9 mouse cellular contexts compared by ENCODE assay signal in genomic region chr8:109155489-109155888, GRCm38 (mm10).
A peak's percentile ranks its signal among the peaks of the same experiment; 100 is the strongest.
DNase-seq lines count a peak whose midpoint lies in the region; ATAC-seq and TF ChIP-seq lines count a peak whose summit lies in the region.
"Had no signal": no experiment of that assay in that cellular context is flagged by ENCODE, and none has a peak within 500 bp of the region (broad histone marks: within the 10 kb centered on the region; RNA-seq: fewer than 3 reads in every experiment).

No protein-coding gene starts in this region.

- no peaks in the 10 kb centered on the region for H3K4me1 ChIP-seq in heart, embryonic 11.5 days (ENCODE audit: control insufficient read depth, insufficient read depth, low read length)
- H3K4me1 ChIP-seq in intestine, postnatal 0 days (replicated peaks; ENCODE audit: control insufficient read depth, insufficient read depth, low read length): no peaks in the 10 kb centered on the region
- H3K4me1 ChIP-seq: hindbrain, embryonic 15.5 days had no signal

- 66% methylated on average over 11 of the region's 11 CpGs for WGBS in heart, embryonic 11.5 days (ENCODE audit: insufficient replicate concordance)
- 65% methylated on average over 11 of the region's 11 CpGs for WGBS in intestine, postnatal 0 days

- no peak overlapping the region for H3K9ac ChIP-seq in heart, embryonic 11.5 days (ENCODE audit: low read depth, low read length)
- H3K9ac ChIP-seq in intestine, postnatal 0 days (ENCODE audit: low read depth, low read length): no peak overlapping the region
- H3K9ac ChIP-seq: hindbrain, embryonic 15.5 days had no signal

- no peaks in the 10 kb centered on the region for H3K9me3 ChIP-seq in heart, embryonic 11.5 days (replicated peaks; ENCODE audit: control insufficient read depth, low read length)
- 0 out of 2 replicates have a peak, but pooled peaks cover 4% of the 10 kb centered on the region for H3K9me3 ChIP-seq in intestine, postnatal 0 days (ENCODE audit: control insufficient read depth)
- H3K9me3 ChIP-seq: hindbrain, embryonic 15.5 days had no signal

- ATAC-seq in heart, embryonic 11.5 days (replicated peaks; ENCODE audit: insufficient number of reproducible peaks, low FRiP score, low TSS enrichment): no peak
- ATAC-seq in granulocyte monocyte progenitor cell, adult 5-6 weeks (replicated peaks; ENCODE audit: poor library complexity, severe bottlenecking): no peak
- no peak for ATAC-seq in intestine, postnatal 0 days

- H3K27me3 ChIP-seq in heart, embryonic 11.5 days (ENCODE audit: control insufficient read depth, insufficient read depth, low read length): no peaks in the 10 kb centered on the region
- H3K27me3 ChIP-seq in intestine, postnatal 0 days (replicated peaks; ENCODE audit: control insufficient read depth, insufficient read depth, low read length): no peaks in the 10 kb centered on the region
- H3K27me3 ChIP-seq: hindbrain, embryonic 15.5 days had no signal

- no peak overlapping the region for H3K4me3 ChIP-seq in heart, embryonic 11.5 days (ENCODE audit: low read depth, low read length)
- peak overlapping the region; percentile 45 for H3K4me3 ChIP-seq in gastrocnemius, adult 2 months
- no peak overlapping the region for H3K4me3 ChIP-seq in intestine, postnatal 0 days (ENCODE audit: low read depth, low read length)
- H3K4me3 ChIP-seq: hindbrain, embryonic 15.5 days had no signal

- intact Hi-C loops in gastrocnemius, adult 2 months (cut with DNase I): no loop called here

- peak; percentile 68 to 72 for DNase-seq in heart, adult 18-20 months
- DNase-seq in NIH3T3 (ENCODE audit: low read depth): peak; percentile 97
- peak; percentile 85 for DNase-seq in gastrocnemius, adult 2 months
- DNase-seq in kidney, postnatal 4 days: peak; percentile 20 to 36
- no peak for DNase-seq in left cerebral cortex, adult 18-20 months (ENCODE audit: low spot score in 2 of 2)

- no peaks in the 10 kb centered on the region for H3K36me3 ChIP-seq in heart, embryonic 11.5 days (ENCODE audit: control insufficient read depth, insufficient read depth, low read length)
- no peaks in the 10 kb centered on the region for H3K36me3 ChIP-seq in intestine, postnatal 0 days (ENCODE audit: control insufficient read depth, insufficient read depth)

- no peak overlapping the region for H3K4me2 ChIP-seq in heart, embryonic 11.5 days
- no peak overlapping the region for H3K4me2 ChIP-seq in intestine, postnatal 0 days (replicated peaks; ENCODE audit: low read depth)
- H3K4me2 ChIP-seq: hindbrain, embryonic 15.5 days had no signal

- no peak for TF ChIP-seq CTCF in gastrocnemius, adult 2 months (IDR thresholded peaks at IDR 0.05)
- no peak for TF ChIP-seq CTCF in intestine, postnatal 0 days (IDR thresholded peaks at IDR 0.05; ENCODE audit: low read depth)

- H3K27ac ChIP-seq in heart, embryonic 11.5 days (ENCODE audit: low read depth, low read length): no peak overlapping the region
- peak overlapping the region; percentile 79 for H3K27ac ChIP-seq in gastrocnemius, adult 2 months
- no peak overlapping the region for H3K27ac ChIP-seq in intestine, postnatal 0 days (ENCODE audit: low read depth, low read length)
- H3K27ac ChIP-seq: hindbrain, embryonic 15.5 days had no signal

Comparison
In these comparisons a context has a peak if more than half of its experiments do, and no peak if none do; other contexts are left out.
1. DNase-seq: peak in heart, adult 18-20 months (2 of 2), NIH3T3 (single experiment), gastrocnemius, adult 2 months (single experiment) and kidney, postnatal 4 days (2 of 2); none in left cerebral cortex, adult 18-20 months (0 of 2).